ENCODE assay signal across 8 mouse cellular contexts in the genomic region with DNA sequence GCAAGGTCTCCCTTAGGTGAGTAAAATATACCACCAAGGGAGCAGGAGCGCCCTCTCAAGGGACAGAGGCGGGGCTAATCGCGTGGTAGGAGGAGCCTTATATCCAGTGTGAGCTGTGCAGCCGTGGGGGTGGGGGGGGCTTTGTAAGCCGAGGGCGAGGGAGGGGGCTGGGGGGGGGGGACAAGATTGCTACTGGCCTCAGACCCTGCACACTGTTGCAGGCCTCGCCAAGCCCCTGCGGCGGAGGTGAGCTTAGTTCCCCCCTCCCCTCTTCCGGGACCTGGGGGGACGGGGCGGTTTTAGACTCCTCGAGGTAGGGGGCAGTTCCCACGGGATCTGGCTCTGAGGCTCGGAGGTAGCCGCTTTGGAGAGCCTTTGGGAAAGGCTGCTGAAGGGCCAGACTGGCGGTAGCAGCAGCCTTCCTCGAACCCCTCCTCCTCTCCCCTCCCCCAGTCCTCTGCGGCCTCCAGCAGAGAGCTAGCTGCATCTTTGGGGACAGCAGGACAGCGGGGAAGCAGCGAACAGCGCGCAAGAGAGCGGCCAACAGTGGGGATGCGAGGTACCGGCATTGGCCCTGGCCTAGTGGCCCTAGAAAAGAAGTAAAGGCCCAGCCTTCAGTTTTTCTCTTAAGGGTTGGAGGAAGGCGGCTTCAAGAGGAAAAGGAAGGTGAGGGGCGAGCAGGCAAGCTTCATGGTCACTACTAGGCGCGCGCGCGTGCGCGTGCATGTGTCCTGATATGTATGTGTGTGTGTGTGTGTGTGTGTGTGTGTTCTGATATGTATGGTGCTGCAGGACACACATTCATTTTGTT. TPM values are rescaled to one million over a fixed set of nuclear protein-coding genes. Genes with fewer than 3 reads are reported as not detected.
A peak's percentile ranks its signal among the peaks of the same experiment; 100 is the strongest.
DNase-seq lines count a peak whose midpoint lies in the region; ATAC-seq lines count a peak whose summit lies in the region.

Huwe1 (plus strand) TSS at position 107 of the 811 bp plus-strand sequence.

- peak within 1 kb of the TSS; percentile 64 for H3K4me3 ChIP-seq in forebrain, embryonic 10.5 days
- peak within 1 kb of the TSS; percentile 58 to 84 for H3K4me3 ChIP-seq in heart, embryonic 14.5 days (ENCODE audit: control insufficient read depth in 1 of 2, insufficient read depth in 1 of 2, low read depth in 1 of 2, low read length in 2 of 2)
- peak within 1 kb of the TSS; percentile 67 for H3K4me3 ChIP-seq in liver, embryonic 13.5 days (replicated peaks)
- H3K4me3 ChIP-seq in stomach, embryonic 15.5 days (replicated peaks) = peak within 1 kb of the TSS; percentile 55

- H3K9ac ChIP-seq in heart, embryonic 14.5 days (ENCODE audit: low read length) = peak within 1 kb of the TSS; percentile 76
- peak within 1 kb of the TSS; percentile 74 for H3K9ac ChIP-seq in liver, embryonic 13.5 days
- H3K9ac ChIP-seq in stomach, embryonic 15.5 days = peak within 1 kb of the TSS; percentile 65

- ATAC-seq in CD4-positive, CD25-positive, alpha-beta regulatory T cell, adult 4 months = no peak
- ATAC-seq in heart, embryonic 14.5 days (ENCODE audit: insufficient number of reproducible peaks, insufficient read depth, low FRiP score, low read depth) = peak; percentile 61
- peak; percentile 48 for ATAC-seq in liver, embryonic 13.5 days (ENCODE audit: low read depth)
- ATAC-seq in stomach, embryonic 15.5 days (ENCODE audit: insufficient read depth, low FRiP score, low read depth) = peak; percentile 44

- H3K36me3 ChIP-seq in forebrain, embryonic 10.5 days (replicated peaks) = peaks cover 10% of the 10 kb centered on the region
- no peaks in the 10 kb centered on the region for H3K36me3 ChIP-seq in heart, embryonic 14.5 days (ENCODE audit: control insufficient read depth, insufficient read depth, low read length)
- H3K36me3 ChIP-seq in liver, embryonic 13.5 days = no peaks in the 10 kb centered on the region
- H3K36me3 ChIP-seq in stomach, embryonic 15.5 days = no peaks in the 10 kb centered on the region

- H3K27me3 ChIP-seq in forebrain, embryonic 10.5 days (ENCODE audit: poor library complexity, severe bottlenecking) = peaks cover 54% of the 10 kb centered on the region
- no peaks in the 10 kb centered on the region for H3K27me3 ChIP-seq in heart, embryonic 14.5 days (ENCODE audit: control insufficient read depth, insufficient read depth, low read length)
- no peaks in the 10 kb centered on the region for H3K27me3 ChIP-seq in liver, embryonic 13.5 days
- H3K27me3 ChIP-seq in stomach, embryonic 15.5 days (replicated peaks) = no peaks in the 10 kb centered on the region

- 16% methylated on average over 35 of the region's 36 CpGs for WGBS in forebrain, embryonic 10.5 days
- 16% methylated on average over 34 of the region's 36 CpGs for WGBS in heart, embryonic 14.5 days
- WGBS in liver, embryonic 13.5 days (ENCODE audit: insufficient replicate concordance) = 9% methylated on average over 30 of the region's 36 CpGs
- WGBS in stomach, embryonic 15.5 days = 16% methylated on average over 33 of the region's 36 CpGs

- peak within 1 kb of the TSS; percentile 93 for H3K27ac ChIP-seq in forebrain, embryonic 10.5 days
- H3K27ac ChIP-seq in heart, embryonic 14.5 days (replicated peaks in 1 of 2; ENCODE audit: control insufficient read depth in 1 of 2, insufficient read depth in 1 of 2, low read depth in 2 of 2, low read length in 2 of 2) = peak within 1 kb of the TSS; percentile 87 to 97
- peak within 1 kb of the TSS; percentile 77 for H3K27ac ChIP-seq in liver, embryonic 13.5 days
- H3K27ac ChIP-seq in stomach, embryonic 15.5 days = peak within 1 kb of the TSS; percentile 92

- peak; percentile 46 for DNase-seq in brain, embryonic 18.5 days (ENCODE audit: low read depth, low spot score)
- DNase-seq in forebrain, embryonic 10.5 days (ENCODE audit: extremely low spot score, low spot score) = peak; percentile 77
- DNase-seq in kidney, postnatal 10 days = peak; percentile 82
- DNase-seq in liver, embryonic 13.5 days = peak; percentile 57
- peak; percentile 77 for DNase-seq in neural tube, embryonic 10.5 days (ENCODE audit: extremely low spot score, low spot score)

- peak within 1 kb of the TSS; percentile 64 for H3K4me2 ChIP-seq in heart, embryonic 14.5 days (ENCODE audit: low read length)
- H3K4me2 ChIP-seq in liver, embryonic 13.5 days = peak within 1 kb of the TSS; percentile 72
- peak within 1 kb of the TSS; percentile 44 for H3K4me2 ChIP-seq in stomach, embryonic 15.5 days

- H3K9me3 ChIP-seq in forebrain, embryonic 10.5 days = peaks cover 3% of the 10 kb centered on the region; the same call in 1 of the 2 replicates
- no peaks in the 10 kb centered on the region for H3K9me3 ChIP-seq in heart, embryonic 14.5 days (ENCODE audit: control insufficient read depth, low read length)
- H3K9me3 ChIP-seq in liver, embryonic 13.5 days (replicated peaks) = no peaks in the 10 kb centered on the region
- H3K9me3 ChIP-seq in stomach, embryonic 15.5 days = no peaks in the 10 kb centered on the region

- H3K4me1 ChIP-seq in forebrain, embryonic 10.5 days = 0 out of 2 replicates have a peak, but pooled peaks cover 4% of the 10 kb centered on the region
- no peaks in the 10 kb centered on the region for H3K4me1 ChIP-seq in heart, embryonic 14.5 days (ENCODE audit: control insufficient read depth in 2 of 2, insufficient read depth in 2 of 2, low read length in 2 of 2)
- H3K4me1 ChIP-seq in liver, embryonic 13.5 days (replicated peaks) = peaks cover 18% of the 10 kb centered on the region
- no peaks in the 10 kb centered on the region for H3K4me1 ChIP-seq in stomach, embryonic 15.5 days

RNA-seq across cellular contexts. Expression of gene Huwe1, which starts in this region (rescaled TPM):
- polyA plus RNA-seq in CD4-positive, CD25-positive, alpha-beta regulatory T cell, adult 4 months (2017; shearing (Covaris generic)) = 10 to 100 TPM; 66.6 to 78.4 TPM
- 55.2 and 61.4 TPM in 2 replicates for polyA plus RNA-seq in forebrain, embryonic 10.5 days (2016; fragmentation: Nextera tagmentation; extraction: Ambion mirVana)
- polyA plus RNA-seq in heart, embryonic 14.5 days (2014; fragmentation: Nextera tagmentation; extraction: Ambion mirVana) = 37.7 and 45.2 TPM in 2 replicates
- 15.9 and 17.6 TPM in 2 replicates for polyA plus RNA-seq in liver, embryonic 13.5 days (2015; fragmentation: Nextera tagmentation; extraction: Ambion mirVana)
- polyA plus RNA-seq in stomach, embryonic 15.5 days (2015; fragmentation: Nextera tagmentation; extraction: Ambion mirVana) = 40.7 and 52.0 TPM in 2 replicates
